Mouse (Mus musculus) adipose tissue, adult 10 weeks (tissue): Measurements from ENCODE around the gene Pxdc1. TPM values are rescaled to one million over a fixed set of nuclear protein-coding genes. Genes with fewer than 3 reads are reported as not detected.

Experiments
- polyA plus RNA-seq: library from polyadenylated mRNA; stranded (reverse); fragments of 350-450 nt; fragmentation: Illumina TruSeq; extraction: RNeasy Lipid Tissue Mini Kit (QIAGEN cat#74804); gene quantifications from one replicate; pipeline ENCODE4 v1.2.3, GENCODE M21; 2014; ENCODE audit warnings: low read depth, low replicate concordance

Pxdc1 gene
- 18.0 TPM for polyA plus RNA-seq

DNA sequence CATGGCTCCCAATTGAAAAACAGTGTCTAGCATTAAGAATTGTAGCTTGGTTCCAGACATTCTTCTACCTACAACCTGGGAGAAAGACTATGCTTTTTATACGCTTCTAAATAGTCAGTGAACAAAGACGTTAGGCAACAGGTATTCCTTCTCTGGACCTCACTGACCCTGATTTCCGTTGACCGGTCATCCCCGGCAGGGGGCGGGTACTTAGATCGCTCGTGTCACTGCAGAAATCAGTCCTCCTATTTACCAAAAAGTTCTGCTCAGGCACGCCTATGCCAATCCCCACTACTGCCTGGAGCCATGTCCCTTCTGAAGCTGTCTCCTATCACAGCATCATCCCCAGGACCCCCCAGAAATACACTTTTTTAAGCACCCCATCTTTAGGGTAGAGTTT lies at the start of gene Pxdc1:
TSS of gene Pxdc1 (minus strand) at position 96 of the 400 bp plus-strand sequence.

Other genes with a start within 250 kb of the Pxdc1 start
- gene Fam50b, start 81.4 kb upstream of the Pxdc1 start, polyA plus RNA-seq: 4.1 TPM
- 55.1 TPM for gene Prpf4b, start 221.8 kb upstream of the Pxdc1 start, polyA plus RNA-seq